Mouse (Mus musculus) hindbrain, postnatal 0 days (tissue): Measurements from ENCODE around the gene Zbtb39. TPM values are rescaled to one million over a fixed set of nuclear protein-coding genes. Genes with fewer than 3 reads are reported as not detected.

ENCODE experiments used
- ATAC-seq: fragments of 200-750 bp; cut with Nextera tagmentation; 2 replicates; pipeline ENCODE4 v1.8.0; 2017; ENCODE audit warnings: mild to moderate bottlenecking, moderate TSS enrichment, moderate library complexity
- DNase-seq: peaks from one replicate; pipeline ENCODE4 v3.0.0-alpha.2; 2015; ENCODE audit warnings: low spot score
- H3K27ac ChIP-seq: fragments of 300-500 bp; sonication (generic); 2 replicates; pipeline ENCODE4 v1.5.1; 2014; ENCODE audit warnings: mild to moderate bottlenecking
- H3K27me3 ChIP-seq: fragments of 300-500 bp; sonication (generic); 2 replicates; pipeline ENCODE4 v1.6.1; 2014; ENCODE audit warnings: low read length, mixed read lengths; ENCODE audit not compliant: insufficient read depth
- H3K36me3 ChIP-seq: fragments of 300-500 bp; sonication (generic); 2 replicates; pipeline ENCODE4 v1.6.1; 2014; ENCODE audit warnings: low read length, mixed read lengths; ENCODE audit not compliant: insufficient read depth
- H3K4me1 ChIP-seq: fragments of 300-500 bp; sonication (generic); 2 replicates; pipeline ENCODE4 v1.6.1; 2014; ENCODE audit warnings: antibody characterized with exemption, low read length, mixed read lengths; ENCODE audit not compliant: insufficient read depth
- H3K4me2 ChIP-seq: fragments of 300-500 bp; sonication (generic); 2 replicates; pipeline ENCODE4 v1.6.1; 2014; ENCODE audit warnings: low read depth, mild to moderate bottlenecking, low read length, moderate library complexity, mixed read lengths
- H3K4me3 ChIP-seq: fragments of 300-500 bp; sonication (generic); 2 replicates; pipeline ENCODE4 v1.5.1; 2014; ENCODE audit warnings: low read length
- H3K9ac ChIP-seq: fragments of 300-500 bp; sonication (generic); replicated peaks from 2 replicates; pipeline ENCODE4 v1.6.1; 2014; ENCODE audit warnings: mild to moderate bottlenecking, low read length, moderate library complexity, mixed read lengths
- H3K9me3 ChIP-seq: fragments of 300-500 bp; sonication (generic); 2 replicates; pipeline ENCODE4 v1.6.1; 2016; ENCODE audit warnings: low read length, mixed read lengths
- CTCF ChIP-seq: IDR thresholded peaks from 2 replicates; pipeline ENCODE4 v1.5.1; 2016; ENCODE audit warnings: antibody characterized with exemption, control low read depth, low read depth
- WGBS: fragments of 180-500 bp; shearing (Covaris S2); extraction: QIAGEN DNeasy Blood & Tissue Kit; methylation state at CpG from one replicate; pipeline ENCODE4 v1.1.7; 2014; 5-methylcytosine and 5-hydroxymethylcytosine counted together
- polyA plus RNA-seq: library from polyadenylated mRNA; unstranded; fragments of >200 nt; fragmentation: Nextera tagmentation; extraction: Ambion mirVana; gene quantifications from 2 replicates; pipeline ENCODE4 v1.2.1, GENCODE M21; 2015
- total RNA-seq: library from RNA; depleted of rRNA; stranded (reverse); fragments of >200 nt; gene quantifications from 2 replicates; pipeline ENCODE4 v1.2.3, GENCODE M21; 2014

Gene Zbtb39
- total and polyA plus RNA-seq, 2 experiments from 2014 or later = 2.5 to 9.9 TPM

DNA sequence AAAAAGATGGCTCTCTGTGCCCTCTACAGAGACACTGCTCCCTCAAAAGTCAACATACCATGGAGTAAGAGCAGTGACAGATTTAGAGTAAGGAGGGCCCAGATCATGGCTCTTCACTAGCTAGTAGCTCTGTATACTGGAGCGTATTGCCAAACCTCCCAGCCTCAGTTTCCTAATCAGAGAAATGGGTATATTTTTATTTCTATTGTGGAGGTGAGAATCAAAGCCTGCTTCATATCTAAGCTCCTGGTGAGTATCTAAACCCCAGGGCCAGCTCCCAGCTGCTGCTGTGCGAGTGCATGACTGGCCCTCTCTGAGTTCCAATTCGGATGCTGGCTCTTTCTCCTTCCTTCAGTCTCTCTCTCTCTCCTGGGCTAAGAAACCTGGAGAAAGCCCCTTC, 15.2 kb upstream of the Zbtb39 start, which contains the start of gene Tac2:
Tac2 (plus strand) TSS at position 301 of the 400 bp plus-strand sequence.
- WGBS = 75% methylated on average over 3 of the region's 3 CpGs
- H3K9ac ChIP-seq = no peak within 1 kb of the TSS

DNA sequence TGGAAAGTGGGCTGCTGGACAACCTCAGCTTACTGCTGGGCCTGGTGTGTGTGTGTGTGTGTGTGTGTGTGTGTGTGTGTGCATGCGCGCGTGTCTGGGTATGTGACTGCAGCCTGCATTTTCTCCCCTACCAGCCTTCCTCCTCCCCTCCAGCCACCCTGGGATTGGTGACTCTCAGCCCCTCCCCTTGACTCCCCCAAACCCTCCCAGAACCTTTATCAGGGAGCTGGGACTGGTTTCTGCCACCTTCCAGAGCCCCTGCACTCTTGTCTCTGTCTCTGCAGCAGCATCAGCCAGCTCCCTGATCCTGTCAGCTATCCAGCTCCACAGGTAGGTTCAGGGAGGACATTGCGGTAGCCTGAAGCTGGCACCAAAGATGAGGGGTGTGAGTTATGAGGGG, 14.2 kb upstream of the Zbtb39 start:
- Histone ChIP-seq H3K36me3 (no peaks in the 10 kb centered on the region), H3K4me2 (no peak overlapping the region), H3K27ac (no peak overlapping the region), H3K27me3 (no peaks in the 10 kb centered on the region), H3K4me1 (peaks cover 14% of the 10 kb centered on the region; the same call in 1 of the 2 replicates), H3K9me3 (no peaks in the 10 kb centered on the region), H3K9ac (no peak overlapping the region), H3K4me3 (no peak overlapping the region)
- ATAC-seq (no peak), DNase-seq (no peak)
- 90% methylated on average over 4 of the region's 4 CpGs for WGBS
- no peak for TF ChIP-seq CTCF

More for the DNA sequence above, 15.2 kb upstream of the Zbtb39 start, which contains the start of gene Tac2:
- no peak for TF ChIP-seq CTCF
- Histone ChIP-seq H3K27me3 (no peaks in the 10 kb centered on the region), H3K4me3 (no peak within 1 kb of the TSS), H3K36me3 (no peaks in the 10 kb centered on the region), H3K4me2 (no peak within 1 kb of the TSS), H3K9me3 (no peaks in the 10 kb centered on the region), H3K4me1 (peaks cover 14% of the 10 kb centered on the region; the same call in 1 of the 2 replicates), H3K27ac (no peak within 1 kb of the TSS)
- no peak for ATAC-seq
- DNase-seq = no peak

GRCm38 (mm10) chr10:127728437-127728836, 10.9 kb upstream of the Zbtb39 start:
- H3K9me3 ChIP-seq = no peaks in the 10 kb centered on the region
- no peaks in the 10 kb centered on the region for H3K36me3 ChIP-seq
- DNase-seq (peak; percentile 69), ATAC-seq (peak; percentile 77)
- WGBS = 58% methylated on average over 8 of the region's 8 CpGs
- H3K4me2 ChIP-seq = no peak overlapping the region
- H3K9ac ChIP-seq = no peak overlapping the region
- no peaks in the 10 kb centered on the region for H3K27me3 ChIP-seq
- H3K27ac ChIP-seq = no peak overlapping the region
- H3K4me3 ChIP-seq = no peak overlapping the region
- no peaks in the 10 kb centered on the region; the same call in 1 of the 2 replicates for H3K4me1 ChIP-seq
- no peak for TF ChIP-seq CTCF

- no peak overlapping the region for H3K4me2 ChIP-seq
- 47% methylated on average over 11 of the region's 11 CpGs for WGBS
- DNase-seq = no peak
- no peaks in the 10 kb centered on the region for H3K27me3 ChIP-seq
- H3K36me3 ChIP-seq = no peaks in the 10 kb centered on the region
- no peak for TF ChIP-seq CTCF
- H3K9me3 ChIP-seq = no peaks in the 10 kb centered on the region
- H3K4me3 ChIP-seq = no peak overlapping the region
- H3K9ac ChIP-seq = no peak overlapping the region
- no peak overlapping the region for H3K27ac ChIP-seq
- H3K4me1 ChIP-seq = no peaks in the 10 kb centered on the region; the same call in 1 of the 2 replicates
- ATAC-seq = no peak
These were observed 8.9 kb upstream of the Zbtb39 start for GRCm38 (mm10) chr10:127730285-127730932.

- 35% methylated on average over 9 of the region's 9 CpGs for WGBS
These were observed 8.4 kb upstream of the Zbtb39 start for GRCm38 (mm10) chr10:127730933-127731310.

DNA sequence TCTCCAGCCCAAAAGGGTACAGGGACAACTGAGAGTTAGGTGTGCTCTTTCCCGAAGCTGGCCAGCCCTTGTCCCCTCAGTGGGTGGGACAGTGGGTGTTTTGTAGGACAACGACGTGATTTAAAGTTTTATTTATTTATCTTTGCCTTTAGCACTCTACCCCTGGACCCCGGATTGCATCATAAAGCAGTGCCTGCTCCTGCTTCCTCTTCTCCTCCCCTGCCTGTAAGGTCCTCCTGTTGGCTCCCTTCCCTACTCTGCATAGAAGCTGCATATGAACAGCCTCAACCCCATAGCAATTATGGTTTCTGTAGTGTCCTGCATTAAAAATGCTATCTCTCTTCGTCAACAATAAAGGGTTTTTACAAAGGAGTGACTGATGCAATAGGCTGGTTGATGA, 7.9 kb upstream of the Zbtb39 start:
- H3K4me1 ChIP-seq = no peaks in the 10 kb centered on the region; the same call in 1 of the 2 replicates
- 41% methylated on average over 5 of the region's 5 CpGs for WGBS

More at GRCm38 (mm10) chr10:127730933-127731310, 8.4 kb upstream of the Zbtb39 start:
- Histone ChIP-seq H3K9ac (no peak overlapping the region), H3K4me1 (no peaks in the 10 kb centered on the region; the same call in 1 of the 2 replicates), H3K27ac (no peak overlapping the region), H3K27me3 (no peaks in the 10 kb centered on the region), H3K9me3 (no peaks in the 10 kb centered on the region), H3K4me3 (no peak overlapping the region), H3K36me3 (no peaks in the 10 kb centered on the region), H3K4me2 (no peak overlapping the region)
- ATAC-seq = no peak
- no peak for TF ChIP-seq CTCF
- no peak for DNase-seq

DNA sequence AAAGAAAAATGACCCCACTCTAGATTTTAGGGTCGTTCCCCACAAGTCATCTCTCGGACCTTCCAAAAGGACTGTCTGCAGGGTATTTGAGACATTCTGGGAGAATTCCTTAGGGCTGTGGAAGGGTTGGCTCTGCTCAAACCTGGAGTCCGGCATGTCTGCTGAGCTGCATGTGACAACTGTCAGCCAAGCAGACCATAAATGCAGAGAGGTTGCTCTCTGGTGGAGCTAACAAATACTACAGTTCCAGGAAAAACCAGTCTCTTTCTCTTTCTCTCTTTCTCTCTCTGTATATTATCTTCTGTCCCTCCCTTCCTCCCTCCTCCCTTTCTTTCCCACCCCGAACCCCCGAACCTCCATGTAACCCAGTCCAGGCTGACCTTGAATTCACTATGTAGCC, 4.9 kb upstream of the Zbtb39 start:
- no peaks in the 10 kb centered on the region for H3K27me3 ChIP-seq
- H3K27ac ChIP-seq = no peak overlapping the region
- H3K4me3 ChIP-seq = no peak overlapping the region
- H3K36me3 ChIP-seq = no peaks in the 10 kb centered on the region
- no peaks in the 10 kb centered on the region for H3K9me3 ChIP-seq
- DNase-seq = peak; percentile 76
- 51% methylated on average over 5 of the region's 5 CpGs for WGBS
- TF ChIP-seq CTCF = peak; percentile 81
- 0 out of 2 replicates have a peak, but pooled peaks have one; percentile 34 for ATAC-seq
- H3K4me2 ChIP-seq = no peak overlapping the region
- H3K4me1 ChIP-seq = no peaks in the 10 kb centered on the region; the same call in 1 of the 2 replicates
- H3K9ac ChIP-seq = no peak overlapping the region

More for the DNA sequence above, 7.9 kb upstream of the Zbtb39 start:
- Histone ChIP-seq H3K4me3 (no peak overlapping the region), H3K27ac (no peak overlapping the region), H3K9ac (no peak overlapping the region), H3K36me3 (no peaks in the 10 kb centered on the region), H3K9me3 (no peaks in the 10 kb centered on the region), H3K4me2 (no peak overlapping the region), H3K27me3 (no peaks in the 10 kb centered on the region)
- ATAC-seq (no peak), DNase-seq (no peak)
- no peak for TF ChIP-seq CTCF
